Mouse (Mus musculus) 3134 (cell line): ENCODE results near the gene Ttc37.

ENCODE experiments used
- DNase-seq: peaks from one replicate; pipeline ENCODE4 v3.0.0-alpha.2; 2011; ENCODE audit warnings: low spot score; ENCODE audit not compliant: insufficient read length; ENCODE audit errors: extremely low read depth

Ttc37 gene

DNA sequence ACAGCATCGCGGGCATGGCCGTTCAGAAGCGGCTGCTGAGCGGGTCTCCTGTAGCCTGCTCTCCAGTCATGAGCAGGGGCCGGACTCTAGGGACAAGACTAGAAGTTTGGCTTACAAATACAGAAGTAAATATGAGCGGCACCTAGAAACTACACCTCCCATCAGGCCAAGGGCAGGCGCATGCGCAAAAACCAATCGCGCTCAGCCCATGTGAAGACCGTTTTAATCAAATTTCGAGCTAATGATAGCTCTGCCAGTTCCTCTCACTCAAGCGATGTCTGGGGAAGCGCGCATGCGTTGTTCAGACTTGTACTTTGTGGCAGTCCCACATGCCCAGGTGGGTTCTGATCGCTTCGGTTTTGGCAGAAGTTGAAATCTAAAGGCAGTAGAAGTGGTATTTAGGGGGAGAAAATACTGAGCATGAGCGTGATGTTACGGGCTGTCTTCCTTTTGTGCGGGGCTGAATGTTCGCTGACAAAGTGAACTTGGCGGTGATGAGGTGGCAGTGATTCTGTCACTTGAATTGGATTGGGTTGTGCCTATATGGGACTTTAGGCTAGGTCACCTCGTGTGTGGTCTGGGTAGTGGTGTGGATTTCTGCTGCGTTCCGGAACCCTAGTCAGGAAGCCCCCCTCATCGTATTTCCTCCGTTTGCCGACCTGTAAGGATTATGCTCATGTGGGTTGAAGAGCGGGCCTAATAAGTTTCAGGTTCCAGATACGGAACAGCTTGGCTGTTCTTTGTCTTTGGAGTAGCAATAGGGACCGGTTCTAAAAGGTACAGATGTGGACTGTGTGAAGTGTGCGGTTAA lies at the start of gene Ttc37, which contains the start of gene Arsk:
Gene Ttc37 (plus strand): TSS at position 242 of the 811 bp plus-strand sequence.
Gene Arsk (minus strand): TSS at position 168 of the 811 bp plus-strand sequence.
- peak; percentile 87 for DNase-seq

- DNase-seq = peak; percentile 5
Observed at GRCm38 (mm10) chr13:76055391-76056232, 42.9 kb upstream of the Ttc37 start.

DNA sequence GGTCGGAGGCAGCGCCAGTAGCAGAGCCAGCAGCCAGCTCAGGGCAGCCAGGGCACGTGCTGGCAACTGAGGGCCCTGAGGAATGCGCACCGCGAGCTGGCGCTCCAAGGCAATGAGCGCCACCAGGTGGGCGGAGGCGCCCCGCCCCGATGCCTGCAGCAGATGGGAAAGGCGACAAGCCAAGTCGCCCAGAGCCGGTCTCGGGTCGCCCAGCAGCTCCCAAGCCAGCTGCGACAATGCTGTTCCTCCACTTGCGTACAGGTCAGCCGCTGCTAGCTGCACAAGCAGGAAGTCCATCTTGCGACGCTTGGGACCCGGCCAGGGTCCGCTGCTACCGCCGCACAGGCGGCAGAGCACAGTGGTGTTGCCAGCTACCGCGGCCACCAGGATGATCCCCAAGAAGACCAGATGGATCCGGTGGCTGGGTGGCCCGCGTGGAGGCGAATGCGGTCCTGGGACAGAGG lies 42.2 kb upstream of the Ttc37 start:
- DNase-seq = peak; percentile 18

GRCm38 (mm10) chr13:76056896-76057266 lies 41.7 kb upstream of the Ttc37 start, which contains the start of gene Gpr150:
Gene Gpr150 (minus strand): TSS chr13:76056996.
- no peak for DNase-seq

GRCm38 (mm10) chr13:76057267-76058069 lies 41.1 kb upstream of the Ttc37 start:
- DNase-seq = no peak

DNA sequence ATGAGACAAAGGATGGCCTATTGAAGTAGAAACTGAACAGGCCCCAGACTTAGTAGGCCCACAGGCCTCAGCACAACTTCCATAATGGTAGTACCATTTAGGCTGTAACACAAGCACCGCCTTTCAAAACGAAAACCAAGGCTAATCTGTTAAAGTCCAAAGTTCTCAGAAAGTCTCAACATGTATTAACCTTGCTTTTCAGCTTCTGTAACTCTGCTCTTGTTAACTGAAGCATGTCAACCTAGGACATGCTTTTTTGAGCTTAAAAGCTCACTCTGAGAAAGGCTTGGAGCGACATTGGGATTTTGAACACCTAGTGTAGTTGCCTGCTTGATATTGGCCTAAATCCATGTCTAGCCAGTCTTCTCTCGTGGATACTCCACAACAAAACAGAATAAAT lies 38.9 kb upstream of the Ttc37 start:
- no peak for DNase-seq

GRCm38 (mm10) chr13:76062126-76062525 lies 36.4 kb upstream of the Ttc37 start:
- DNase-seq = no peak

DNA sequence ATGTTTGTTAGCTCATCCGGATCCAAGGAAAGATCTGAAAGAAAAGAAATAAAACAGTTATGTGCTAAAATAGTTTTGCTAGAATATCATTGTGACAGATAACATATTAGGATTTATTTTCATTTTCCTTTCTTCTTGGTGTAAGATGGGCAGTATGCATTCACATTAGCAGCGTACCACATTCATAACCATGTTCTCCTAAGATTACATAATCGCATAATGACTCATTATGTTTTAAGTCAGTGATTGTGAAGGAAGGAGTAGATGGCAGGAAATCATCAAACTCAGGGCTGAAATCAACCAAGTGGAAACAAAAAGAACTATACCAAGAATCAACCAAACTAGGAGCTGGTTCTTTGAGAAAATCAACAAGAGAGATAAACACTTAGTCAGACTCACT lies 36.0 kb upstream of the Ttc37 start:
- DNase-seq = no peak

DNA sequence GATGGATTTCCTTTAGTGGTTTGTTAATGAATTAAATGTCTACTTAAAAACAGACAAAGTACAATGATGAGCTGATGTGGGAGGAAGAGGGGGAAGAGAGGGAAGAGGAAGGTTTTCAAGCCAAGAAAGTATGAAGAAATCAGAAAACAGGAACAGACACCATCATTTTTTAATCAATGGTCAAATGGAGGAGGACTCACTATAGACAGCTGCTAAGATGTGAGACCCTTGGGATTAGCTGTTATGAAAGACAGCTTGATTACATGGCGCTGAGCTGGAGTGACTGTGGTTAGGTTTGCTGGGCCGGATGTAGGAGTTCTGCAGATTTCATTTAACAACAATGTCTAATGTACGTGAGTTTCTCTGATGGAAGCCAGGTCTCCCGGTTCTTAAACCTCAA lies 35.0 kb upstream of the Ttc37 start:
- DNase-seq = no peak

DNA sequence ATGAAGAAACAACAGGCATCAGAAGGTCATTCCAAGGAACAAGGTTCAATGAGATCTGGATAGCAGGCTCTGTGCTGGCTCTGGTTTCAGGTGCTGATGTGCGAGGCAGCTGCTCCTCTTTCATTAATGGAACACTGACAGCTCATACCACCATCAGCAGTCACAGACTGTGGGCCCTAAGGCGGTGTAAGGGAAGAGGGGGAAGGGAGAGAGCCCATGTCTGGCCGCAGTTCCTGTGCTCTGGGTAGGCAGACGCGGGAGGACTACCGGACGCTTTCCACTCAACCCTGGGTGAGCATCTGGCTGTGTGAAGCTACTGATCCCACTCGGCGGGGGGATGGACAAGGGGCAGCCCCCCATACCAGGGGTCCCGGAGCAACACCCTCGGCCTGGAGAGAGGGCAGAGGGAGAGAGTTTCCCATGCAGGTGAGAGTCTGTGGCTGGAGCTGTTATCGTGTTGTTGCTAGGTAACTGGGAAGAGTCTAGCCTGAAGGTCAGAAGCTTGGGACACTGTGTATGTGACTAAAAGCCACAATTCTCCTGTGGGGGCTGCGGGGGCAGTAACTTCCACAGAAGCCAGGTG lies 34.1 kb upstream of the Ttc37 start:
- DNase-seq = no peak

DNA sequence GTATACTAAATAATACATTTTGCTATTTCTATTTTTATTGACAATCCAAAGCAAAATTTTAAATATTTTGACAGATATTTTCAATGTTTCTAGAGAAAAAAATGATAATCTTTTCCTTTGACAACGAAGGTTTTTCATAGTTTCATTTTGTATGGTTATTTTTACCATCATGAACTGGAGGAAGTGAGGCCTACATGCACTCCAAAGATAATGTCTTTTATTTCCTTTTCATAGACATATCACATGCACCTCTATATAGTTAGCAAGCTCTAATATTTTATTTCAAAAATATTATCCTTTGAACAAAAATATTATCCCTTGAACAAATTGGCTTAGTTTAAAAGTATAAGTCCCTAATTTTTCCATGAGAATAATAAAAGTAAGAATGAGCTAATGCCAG lies 24.2 kb upstream of the Ttc37 start:
- DNase-seq = no peak

GRCm38 (mm10) chr13:76098116-76098492 lies 430 bp upstream of the Ttc37 start:
- no peak for DNase-seq

DNA sequence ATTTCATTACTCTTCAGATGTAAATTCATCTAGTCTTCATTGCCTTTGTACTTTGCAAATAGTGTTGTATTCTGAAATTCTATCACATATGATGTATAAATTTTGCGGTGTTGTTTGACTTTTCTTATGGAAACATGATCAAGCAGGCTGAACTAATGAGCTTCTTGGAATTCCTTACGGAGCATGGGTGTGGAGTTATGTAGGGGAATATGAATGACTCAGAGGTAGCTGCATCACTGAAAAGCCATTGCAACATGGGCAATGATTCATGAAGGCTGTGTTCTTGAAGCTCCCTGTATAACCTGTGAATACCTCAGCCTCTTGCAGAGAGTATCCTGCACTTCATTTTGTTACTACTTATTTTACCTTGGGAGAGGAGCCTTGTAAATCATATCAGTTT lies 3.5 kb downstream of the Ttc37 start:
- DNase-seq = peak; percentile 38

DNA sequence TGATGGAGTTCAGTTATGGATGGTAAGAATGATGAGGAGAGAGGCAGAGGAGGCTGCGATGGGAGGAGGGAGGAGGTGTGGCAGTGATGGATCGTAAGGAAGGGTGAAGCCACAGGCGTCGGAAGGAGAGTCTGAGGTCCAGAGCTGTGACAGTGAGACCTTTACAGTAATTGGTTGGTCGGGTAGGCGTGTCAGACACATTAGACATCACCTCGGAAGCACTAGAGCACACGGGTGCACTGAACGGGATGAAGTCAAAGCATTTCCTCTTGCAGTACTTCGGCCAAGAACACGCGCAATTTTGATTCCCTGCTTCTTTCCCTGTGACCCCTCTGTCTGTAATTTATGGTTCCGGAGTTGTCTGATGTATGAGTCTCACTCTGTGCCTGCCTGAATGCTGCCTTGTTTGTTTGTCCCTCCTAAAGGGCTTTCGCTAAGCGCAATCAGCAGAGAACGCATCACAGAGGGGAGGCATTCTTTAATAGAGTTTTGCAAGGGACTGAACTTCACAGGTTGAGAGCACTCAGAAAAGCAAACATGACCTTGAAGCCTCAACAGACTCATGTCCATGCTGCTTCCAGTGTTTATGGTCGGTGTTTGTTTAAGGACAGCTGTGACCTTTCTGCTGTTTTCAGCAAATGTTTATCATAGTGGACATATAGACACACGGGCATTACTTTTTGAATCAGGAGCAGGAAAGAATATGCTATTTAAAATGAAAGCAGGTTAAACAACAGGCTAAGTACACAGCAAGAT lies 10.7 kb downstream of the Ttc37 start:
- no peak for DNase-seq

DNA sequence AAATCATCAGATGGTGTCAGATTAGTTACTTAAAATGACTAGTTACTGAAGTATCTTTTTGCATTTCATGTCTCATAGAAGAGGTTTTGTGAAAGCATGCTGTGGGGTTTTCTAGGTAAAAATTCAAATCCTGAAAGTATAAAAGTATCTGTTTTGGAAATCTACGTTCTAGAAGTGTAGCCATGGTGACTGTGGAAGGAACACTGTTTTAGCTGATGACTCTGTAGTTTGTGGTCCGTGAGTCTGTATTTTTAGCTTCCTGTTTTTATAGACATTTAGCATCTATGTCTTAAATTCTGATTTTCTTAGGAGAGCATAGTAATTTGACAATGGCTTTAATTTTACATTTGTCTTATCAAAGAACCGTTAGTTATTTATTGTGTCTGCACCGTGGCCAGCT lies 30.3 kb downstream of the Ttc37 start:
- DNase-seq = no peak

GRCm38 (mm10) chr13:76132415-76132814 lies 33.9 kb downstream of the Ttc37 start:
- no peak for DNase-seq

DNA sequence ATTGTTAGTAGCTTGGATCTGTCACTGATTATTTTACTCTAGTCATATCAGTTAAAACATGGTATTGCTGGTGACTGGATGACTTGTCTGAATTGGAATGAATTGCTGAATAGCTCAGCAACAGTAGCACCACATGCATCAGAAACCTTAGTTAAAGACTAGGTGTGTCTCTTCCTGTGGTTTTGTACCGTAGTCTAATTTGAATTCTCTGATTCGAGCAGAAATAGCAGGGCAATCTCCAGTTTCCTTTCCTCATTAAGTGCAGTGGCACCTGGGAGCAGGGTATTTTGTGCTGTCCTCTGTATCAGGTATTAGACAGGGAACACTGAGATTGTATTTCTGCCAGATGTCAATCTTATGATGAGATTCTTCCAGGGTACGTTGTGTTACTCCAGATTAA lies 40.3 kb downstream of the Ttc37 start:
- DNase-seq = no peak

DNA sequence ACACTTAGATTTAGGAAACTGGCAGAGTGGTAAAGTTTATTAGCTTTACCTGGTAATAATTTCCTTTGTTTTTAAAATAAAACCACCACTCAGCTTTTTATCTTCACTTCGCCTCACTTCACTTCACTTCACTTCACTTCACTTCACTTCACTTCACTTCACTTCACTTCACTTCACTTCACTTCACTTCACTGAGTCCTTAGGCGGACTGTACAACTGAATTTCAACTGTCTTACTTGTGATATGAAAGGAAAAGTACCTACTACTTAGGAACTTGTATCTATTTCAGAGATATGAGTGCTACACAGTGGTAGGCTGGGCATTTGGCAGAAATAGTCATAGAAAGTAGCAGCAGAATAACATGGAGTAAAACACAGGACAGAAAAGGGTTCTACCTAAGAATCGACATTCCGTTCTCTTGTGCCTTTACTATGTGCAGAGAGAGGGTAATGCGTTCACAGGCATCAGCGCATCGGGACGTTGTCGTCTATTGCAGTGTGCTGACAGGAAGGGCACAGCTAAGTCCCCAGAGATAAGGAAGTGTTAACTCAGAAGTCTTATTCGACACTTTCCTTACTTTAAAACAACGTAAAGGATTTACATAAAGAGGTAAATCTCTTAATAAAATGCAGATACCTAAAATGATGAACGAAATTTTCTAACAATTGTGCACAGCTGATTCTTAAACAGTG lies 42.7 kb downstream of the Ttc37 start:
- DNase-seq = no peak

GRCm38 (mm10) chr13:76150483-76150882 lies 51.9 kb downstream of the Ttc37 start:
- DNase-seq = no peak
